Mouse (Mus musculus) layer of hippocampus, adult 18-20 months (tissue): ENCODE results near the gene Med12l. TPM values are rescaled to one million over a fixed set of nuclear protein-coding genes. Genes with fewer than 3 reads are reported as not detected.
A peak's percentile ranks its signal among the peaks of the same experiment; 100 is the strongest.

Source experiments
- DNase-seq, 2 experiments: peaks; one replicate each; pipeline ENCODE4 v3.0.0; 2022; ENCODE audit warnings: low spot score in 2 of 2
- total RNA-seq, 2 experiments: library from RNA; stranded (reverse); gene quantifications; 2 replicates each; pipeline ENCODE4 v1.2.3; 2021

Med12l gene
- total RNA-seq, 2 experiments from 2014 or later: 51.9 to 54.1 TPM

GRCm38 (mm10) chr3:59296563-59297130 lies 291.0 kb downstream of the Med12l start:
- no peak for DNase-seq

- no peak for DNase-seq
Measured at GRCm38 (mm10) chr3:59297653-59298052, 292.0 kb downstream of the Med12l start.

GRCm38 (mm10) chr3:59304944-59305343 lies 299.3 kb downstream of the Med12l start:
- DNase-seq: no peak

GRCm38 (mm10) chr3:59305518-59305917 lies 299.9 kb downstream of the Med12l start:
- DNase-seq: no peak

- DNase-seq: peak; percentile 47 to 82
Measured at GRCm38 (mm10) chr3:59312610-59313009, 307.0 kb downstream of the Med12l start.

- no peak for DNase-seq
Measured at GRCm38 (mm10) chr3:59316077-59316476, 310.5 kb downstream of the Med12l start.

GRCm38 (mm10) chr3:59321278-59321876 lies 315.8 kb downstream of the Med12l start:
- peak; percentile 24 to 75 for DNase-seq

- DNase-seq: no peak
Measured at GRCm38 (mm10) chr3:59328526-59328925, 322.9 kb downstream of the Med12l start.

GRCm38 (mm10) chr3:59341647-59342427 lies 336.2 kb downstream of the Med12l start:
- DNase-seq: no peak

GRCm38 (mm10) chr3:59343026-59343425 lies 337.4 kb downstream of the Med12l start:
- no peak for DNase-seq

- DNase-seq: peak; percentile 6 to 10
Measured at GRCm38 (mm10) chr3:59344065-59344905, 338.7 kb downstream of the Med12l start, which contains the start of gene Igsf10. Gene Igsf10, minus strand, starts transcription at chr3:59344394.

GRCm38 (mm10) chr3:59351768-59352167 lies 346.1 kb downstream of the Med12l start:
- DNase-seq: no peak

- DNase-seq: no peak
Measured at GRCm38 (mm10) chr3:59354156-59354555, 348.5 kb downstream of the Med12l start.

- no peak for DNase-seq
Measured at GRCm38 (mm10) chr3:59360102-59360501, 354.5 kb downstream of the Med12l start.

GRCm38 (mm10) chr3:59361895-59362294 lies 356.3 kb downstream of the Med12l start:
- no peak for DNase-seq

Other genes with a start within 250 kb of the Med12l start
- gene Mindy4b-ps, start 183.5 kb upstream of the Med12l start, total RNA-seq: 1 to 10 TPM; 1.6 to 1.9 TPM
- 1 to 10 TPM; 2.0 to 2.5 TPM for gene Clrn1, start 120.5 kb upstream of the Med12l start, total RNA-seq
- not detected for gene Gpr171, start 96.0 kb downstream of the Med12l start, total RNA-seq
- gene P2ry14, start 147.8 kb downstream of the Med12l start, total RNA-seq: 1 to 10 TPM; 1.4 to 2.0 TPM
- gene Gpr87, start 189.3 kb downstream of the Med12l start, total RNA-seq: not detected
- gene P2ry13, start 205.1 kb downstream of the Med12l start, total RNA-seq: 1 to 10 TPM; 7.9 to 9.8 TPM